Mouse (Mus musculus) neutrophil, adult 5-6 weeks (primary cell): ENCODE data around the gene Selplg. TPM values are rescaled to one million over a fixed set of nuclear protein-coding genes. Genes with fewer than 3 reads are reported as not detected.
"Not testable (repeated sequence)": the region's sequence is repeated elsewhere in the genome, so short reads cannot be mapped to it uniquely, and the experiment has no call there.

ENCODE experiments used
- ATAC-seq: fragments of 151-379, 151-347 bp; 2 replicates; pipeline ENCODE4 v1.8.0; 2017; ENCODE audit warnings: mild to moderate bottlenecking, moderate TSS enrichment; ENCODE audit not compliant: insufficient number of reproducible peaks, poor library complexity, low FRiP score, severe bottlenecking; ENCODE audit errors: extremely low read depth
- total RNA-seq: library from RNA; stranded (forward); fragments of 200-1000 nt; gene quantifications from 2 replicates; pipeline ENCODE4 v1.2.3, GENCODE M21; 2017

Selplg gene
- total RNA-seq, 1 experiment from 2014 or later = 568 TPM

DNA sequence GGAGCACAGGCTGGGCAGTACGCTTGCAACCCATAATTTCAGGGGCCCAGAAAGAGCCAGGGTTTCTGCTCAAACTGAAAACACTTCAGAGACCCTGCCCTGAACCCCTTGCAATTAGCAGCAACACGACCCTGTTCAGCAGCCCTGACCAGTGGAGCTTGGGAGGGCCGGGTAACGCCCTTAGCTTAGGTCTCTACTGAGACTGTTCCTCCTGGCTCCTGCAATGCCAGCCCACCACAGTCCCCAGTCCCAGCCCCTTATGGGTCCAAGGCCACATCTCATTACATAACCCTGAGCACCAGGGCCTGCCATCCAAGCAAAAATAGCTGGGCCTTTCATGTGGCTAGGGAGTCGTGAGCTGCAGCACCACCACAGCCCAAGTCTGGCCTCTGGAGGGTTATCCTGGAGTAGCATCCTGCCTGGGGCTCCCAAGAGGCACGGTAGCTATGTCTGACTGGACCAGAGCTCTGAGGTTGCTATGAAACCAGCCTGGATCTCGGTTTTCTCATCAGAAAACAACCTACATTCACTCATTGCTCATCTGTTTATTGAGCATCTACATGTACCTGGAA, 28.0 kb downstream of the Selplg start:
- no peak for ATAC-seq

DNA sequence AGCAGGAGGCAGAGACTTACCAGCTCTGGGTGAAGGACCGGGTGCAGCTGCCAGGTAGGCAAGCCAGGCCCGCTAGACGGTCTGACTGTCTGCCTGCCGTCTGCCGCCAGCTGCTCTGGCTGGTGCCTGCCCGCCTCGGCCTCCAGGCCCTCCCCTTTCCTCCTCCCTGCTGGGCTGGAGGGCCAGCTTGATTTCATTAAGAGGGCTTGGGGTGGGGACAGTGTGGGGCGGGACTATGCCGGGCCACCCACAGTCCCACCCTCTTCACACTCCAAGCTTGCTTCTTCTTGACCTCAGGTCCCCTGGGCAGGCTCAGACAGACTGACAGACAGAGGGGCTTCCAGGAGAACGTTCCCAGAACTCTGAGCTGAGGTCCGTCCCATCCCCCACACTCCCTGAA, 32.2 kb downstream of the Selplg start, which contains the start of gene Tmem119:
Gene Tmem119, minus strand, starts transcription at position 237 of the 400 bp plus-strand sequence.
- ATAC-seq = no peak

DNA sequence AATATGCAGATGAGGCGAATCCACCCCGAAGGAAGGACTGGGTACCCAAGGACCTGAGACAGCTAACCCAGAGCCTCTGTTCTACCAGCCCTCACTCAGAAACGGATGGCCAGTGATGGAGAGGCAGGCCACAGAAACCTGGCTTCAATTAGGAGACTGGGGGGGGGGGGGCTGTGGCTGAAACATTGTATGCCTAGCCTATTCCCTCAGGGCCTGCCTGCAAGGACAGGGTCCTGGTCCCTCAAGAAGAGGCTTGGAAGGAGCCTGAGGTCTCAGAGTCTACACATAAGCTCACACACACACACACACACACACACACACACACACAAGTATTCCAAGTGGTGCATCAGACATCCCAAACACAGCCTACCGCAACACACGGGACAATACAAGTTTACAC, 32.8 kb downstream of the Selplg start:
- no peak for ATAC-seq

DNA sequence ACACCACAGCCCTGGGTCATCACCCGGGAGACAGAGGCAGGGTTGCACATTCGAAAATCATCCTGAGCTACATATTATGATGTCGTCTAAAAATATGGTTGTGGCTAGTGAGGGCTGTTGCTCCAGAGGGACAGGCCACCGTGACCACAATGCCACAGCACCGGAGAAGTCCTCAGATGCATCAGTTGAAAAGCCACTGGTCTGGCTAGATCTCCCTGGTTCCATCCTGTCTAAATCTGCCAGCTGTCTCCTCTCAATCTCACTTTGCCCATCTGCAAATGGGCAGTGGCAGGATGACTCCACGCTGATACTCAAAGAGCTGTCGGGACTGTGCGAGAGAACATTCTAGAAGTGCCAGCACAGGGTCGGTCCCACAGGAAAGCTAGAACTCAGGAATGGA, 33.9 kb downstream of the Selplg start:
- no peak for ATAC-seq

DNA sequence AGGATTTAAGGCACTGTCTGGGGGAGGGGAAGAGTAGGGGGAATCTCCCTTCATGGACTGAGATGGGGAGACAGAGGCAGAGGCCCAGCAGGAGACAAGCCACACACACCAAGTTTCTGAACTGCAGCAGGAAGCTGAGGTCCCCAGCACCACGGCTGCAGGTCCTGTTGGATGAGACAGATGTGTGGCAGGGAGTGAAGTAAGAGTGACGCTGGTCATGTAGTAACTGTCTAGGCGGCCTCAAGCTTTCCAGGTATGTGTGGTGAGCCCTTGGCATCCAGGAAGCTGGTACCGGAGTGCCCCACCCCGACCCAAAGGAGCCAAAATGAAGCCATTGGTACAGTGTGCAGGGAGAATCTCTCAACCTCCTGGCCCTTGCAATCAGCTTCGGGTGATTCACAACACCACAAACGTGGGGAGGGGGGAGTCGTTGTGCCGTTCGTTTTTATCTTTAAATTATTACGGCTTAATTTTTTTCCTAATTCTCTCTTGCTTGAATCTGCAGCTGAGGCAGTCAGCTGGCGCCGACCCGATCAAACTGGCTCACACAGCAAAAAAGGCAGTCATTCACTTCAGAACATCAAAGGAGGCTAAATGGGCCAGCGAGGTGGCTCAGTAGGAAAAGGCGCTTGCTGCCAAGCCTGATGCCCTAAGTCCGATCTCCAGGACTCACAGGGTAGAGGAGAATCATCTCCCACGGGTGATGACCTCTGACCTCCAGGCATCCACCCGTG, 35.1 kb downstream of the Selplg start:
- no peak for ATAC-seq

DNA sequence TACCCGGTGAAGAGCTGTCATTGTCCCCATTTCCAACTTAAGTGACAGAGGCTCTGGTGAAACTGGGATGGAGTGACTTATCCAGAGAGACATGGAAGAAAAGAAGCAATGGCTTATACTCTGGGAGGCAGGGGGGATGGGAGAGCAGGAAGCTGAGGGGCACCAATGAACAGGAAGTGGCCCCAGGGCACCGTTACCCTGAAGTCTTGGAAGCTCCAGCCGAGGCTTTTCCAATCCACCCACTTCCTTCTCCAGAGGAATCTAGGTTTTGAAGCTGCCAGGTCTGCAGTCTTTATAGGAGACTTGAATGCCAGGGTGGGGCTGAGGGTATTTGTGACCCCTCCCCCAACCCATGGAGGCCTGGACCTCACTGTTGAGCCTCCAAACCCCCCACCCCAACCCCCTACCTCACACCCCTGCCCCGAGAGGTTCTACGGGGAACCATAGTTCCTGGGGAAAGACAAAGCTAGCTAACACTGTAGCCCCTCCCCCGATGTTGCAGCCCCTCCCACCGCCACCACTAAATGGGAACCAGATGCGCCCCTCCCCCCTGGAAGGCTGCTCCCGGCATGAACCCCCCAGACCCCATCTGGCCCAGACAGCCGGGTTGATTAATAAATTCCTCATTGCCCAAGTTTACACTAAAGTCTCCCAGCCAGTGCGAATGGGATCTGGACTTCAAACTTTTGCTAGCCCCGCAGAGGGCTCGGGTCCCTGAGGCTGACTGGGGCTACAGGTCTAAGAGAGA, 35.9 kb downstream of the Selplg start:
- ATAC-seq = no peak

DNA sequence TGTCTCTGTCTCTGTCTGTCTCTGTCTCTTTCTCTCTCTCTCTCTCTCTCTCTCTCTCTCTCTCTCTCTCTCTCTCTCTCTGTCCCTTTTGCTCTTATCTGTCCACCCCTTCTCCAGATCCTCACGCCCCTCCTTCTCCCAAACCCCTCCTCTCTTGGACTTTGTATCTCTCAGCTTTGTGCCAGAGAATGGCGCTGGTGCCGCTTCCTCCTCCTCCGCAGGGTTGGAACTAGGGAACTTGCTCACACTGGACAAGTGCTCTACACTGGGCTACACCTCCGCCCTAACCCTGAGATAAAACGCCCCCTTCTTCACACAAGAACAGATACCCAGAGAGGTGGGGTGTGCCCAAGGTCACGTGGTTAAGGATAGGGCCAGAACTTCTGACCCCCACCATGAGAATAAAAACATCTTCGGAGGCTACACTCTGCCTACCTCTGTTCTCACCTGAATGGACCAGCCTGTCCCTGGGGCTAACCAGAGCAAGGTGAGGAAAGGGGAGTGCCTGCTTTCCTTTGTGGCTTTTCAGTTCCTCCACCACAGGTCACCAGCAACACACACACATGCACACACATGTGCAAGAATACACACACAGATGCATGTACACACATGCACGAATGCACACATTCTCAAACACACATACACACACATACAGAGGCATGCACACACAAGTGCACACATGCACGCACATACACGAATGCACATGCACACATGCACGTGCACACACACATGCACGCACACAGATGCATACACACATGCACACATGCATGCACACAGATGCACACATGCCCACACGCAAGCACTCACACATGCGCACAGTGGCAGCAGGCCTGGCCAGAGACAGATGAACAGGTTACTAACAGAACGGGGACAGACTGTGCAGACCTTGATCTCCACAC, 41.0 kb downstream of the Selplg start:
- ATAC-seq = no peak

DNA sequence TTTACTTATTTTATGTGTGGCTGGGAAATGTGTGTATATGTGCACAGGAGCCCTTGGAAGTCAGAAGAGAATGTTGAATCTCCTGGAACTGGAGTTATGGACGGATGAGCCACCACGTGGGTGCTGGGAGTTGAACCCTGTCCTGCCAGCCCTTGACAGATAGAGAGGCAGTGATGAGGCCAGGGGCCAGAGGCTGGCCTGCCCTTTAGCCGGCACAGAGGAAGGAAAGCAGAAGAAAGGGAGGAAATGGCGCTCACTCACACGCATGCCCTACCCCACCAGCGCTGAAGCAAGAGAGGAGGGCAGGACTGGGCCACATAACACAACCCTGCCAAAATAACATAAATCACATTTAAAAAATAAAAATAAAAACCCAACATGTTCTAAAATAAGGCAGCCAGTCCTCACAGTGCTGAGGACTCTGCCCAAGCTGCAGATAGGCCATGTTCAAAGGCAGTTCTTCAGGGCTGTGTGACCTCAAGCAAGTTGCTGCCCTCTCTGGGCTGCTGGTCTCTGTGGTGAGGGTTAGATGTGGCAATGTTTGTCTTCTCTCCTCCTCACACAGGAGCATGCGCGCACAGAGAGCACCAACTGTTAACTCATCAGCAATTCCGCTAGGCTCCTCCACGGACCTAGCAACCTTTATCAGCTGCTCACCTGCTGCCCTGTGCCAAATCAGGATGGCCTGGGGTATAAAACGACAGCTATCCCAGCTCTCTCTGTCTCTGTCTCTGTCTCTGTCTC, 41.8 kb downstream of the Selplg start:
- no peak for ATAC-seq

DNA sequence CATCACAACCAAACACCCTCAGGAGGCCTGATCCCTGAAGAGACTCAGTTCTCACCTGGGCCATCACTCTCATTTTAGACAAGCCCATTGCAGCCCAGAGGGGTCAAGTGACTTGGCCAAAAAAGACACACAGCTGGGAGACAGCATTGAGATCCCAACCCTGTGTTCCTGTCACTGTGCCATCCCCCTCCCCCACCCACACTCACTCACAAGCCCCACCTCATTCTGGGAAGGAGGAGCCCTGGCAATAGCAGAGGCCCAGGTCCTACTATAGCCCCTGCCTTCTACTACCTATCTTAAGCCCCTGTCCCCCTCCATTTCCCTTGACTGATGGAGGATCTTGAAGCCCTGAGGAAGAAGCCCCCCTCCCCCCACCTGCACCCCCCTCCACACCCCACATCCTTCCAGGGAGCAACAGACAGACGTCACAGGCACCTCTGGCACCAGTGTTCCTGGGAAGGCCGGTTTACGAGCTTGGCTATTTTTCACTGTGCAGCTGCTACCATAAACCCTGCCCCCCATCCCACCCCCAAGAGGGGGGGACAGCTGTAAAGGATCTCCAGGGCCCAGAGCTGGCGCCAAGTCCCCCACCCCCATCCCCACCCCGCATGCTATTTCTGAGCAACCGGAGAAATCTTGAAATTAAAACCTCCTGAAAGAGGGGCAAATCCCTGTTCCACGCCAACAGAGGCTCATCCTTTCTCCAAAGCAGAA, 43.2 kb downstream of the Selplg start:
- ATAC-seq = no peak

DNA sequence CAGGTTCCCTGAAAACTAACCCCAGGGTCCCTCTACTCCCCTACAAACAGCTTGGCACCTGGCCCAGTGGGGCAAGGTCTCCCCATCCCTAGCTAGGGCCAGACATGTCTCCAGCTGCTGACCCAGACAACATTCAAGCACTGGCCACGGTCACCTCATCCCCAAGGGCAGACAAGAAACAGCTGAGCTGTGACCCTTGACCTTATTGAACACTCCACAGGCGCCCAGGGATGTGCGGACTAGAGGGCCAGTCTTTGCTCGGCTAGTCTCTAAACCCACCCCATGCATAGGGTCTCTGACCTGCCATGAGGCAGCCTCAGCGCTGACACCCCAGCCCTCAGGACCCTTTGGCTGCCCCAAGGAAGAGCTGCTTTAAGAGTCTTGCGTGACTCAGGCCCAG, 43.8 kb downstream of the Selplg start:
- ATAC-seq = no peak

DNA sequence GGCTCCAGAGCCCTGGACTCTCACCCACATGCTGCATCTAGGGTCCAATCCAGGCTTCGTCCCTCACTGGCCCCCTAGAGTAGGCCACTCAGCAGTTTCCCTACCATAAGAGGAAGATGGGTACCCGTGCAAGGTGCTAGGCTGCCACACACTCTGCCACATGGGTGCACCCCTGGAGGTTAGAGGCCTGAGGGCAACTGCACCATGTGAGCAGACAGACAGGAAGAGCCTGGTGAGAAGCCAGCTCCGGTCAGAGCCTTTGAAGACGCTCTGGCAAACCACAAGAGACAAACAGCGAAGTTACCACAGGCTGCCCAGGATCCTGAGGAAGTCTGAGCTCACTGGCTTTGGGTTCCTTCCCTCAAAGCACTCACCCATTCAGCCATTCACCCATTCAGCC, 45.5 kb downstream of the Selplg start:
- ATAC-seq = peak; percentile 31; the same call in 1 of the 2 replicates

DNA sequence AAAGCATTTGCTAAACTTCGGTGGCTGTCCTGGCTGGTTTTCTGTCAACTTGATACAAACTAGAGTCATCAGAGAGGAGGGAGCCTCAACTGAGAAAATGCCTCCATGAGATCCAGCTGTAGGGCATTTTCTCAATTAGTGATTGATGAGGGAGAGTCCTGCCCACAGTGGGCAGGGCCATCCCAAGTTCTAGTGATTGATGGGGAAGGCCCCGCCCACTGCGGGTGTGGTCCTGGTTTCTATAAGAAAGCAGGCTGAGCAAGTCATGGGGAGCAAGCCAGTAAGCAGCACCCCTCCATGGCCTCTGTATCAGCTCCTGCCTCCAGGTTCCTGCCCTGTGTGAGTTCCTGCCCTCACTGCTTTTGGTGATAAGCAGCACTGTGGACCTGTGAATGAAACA, 48.3 kb downstream of the Selplg start:
- ATAC-seq = not testable (repeated sequence)

DNA sequence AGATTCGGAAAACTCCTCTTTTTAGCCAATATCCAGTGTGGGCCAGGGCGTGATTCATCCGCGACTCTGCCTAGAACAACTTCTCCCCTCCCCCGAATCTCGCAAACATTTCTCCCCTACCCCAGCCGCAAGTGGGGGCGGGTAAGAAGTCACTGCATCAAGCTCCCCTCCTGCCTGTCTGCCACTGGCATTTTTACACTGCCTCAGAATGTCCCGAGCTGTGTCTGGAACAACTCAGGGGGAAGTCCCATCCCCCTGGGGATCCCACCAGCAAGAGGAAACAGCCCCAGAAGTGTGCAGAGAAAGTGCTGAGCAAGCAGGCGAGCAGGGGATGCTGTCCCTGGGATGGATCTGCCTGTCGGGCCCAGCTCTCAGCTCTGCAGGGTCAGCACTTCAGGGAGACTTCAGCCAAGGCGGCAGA, 48.9 kb downstream of the Selplg start:
- no peak for ATAC-seq

DNA sequence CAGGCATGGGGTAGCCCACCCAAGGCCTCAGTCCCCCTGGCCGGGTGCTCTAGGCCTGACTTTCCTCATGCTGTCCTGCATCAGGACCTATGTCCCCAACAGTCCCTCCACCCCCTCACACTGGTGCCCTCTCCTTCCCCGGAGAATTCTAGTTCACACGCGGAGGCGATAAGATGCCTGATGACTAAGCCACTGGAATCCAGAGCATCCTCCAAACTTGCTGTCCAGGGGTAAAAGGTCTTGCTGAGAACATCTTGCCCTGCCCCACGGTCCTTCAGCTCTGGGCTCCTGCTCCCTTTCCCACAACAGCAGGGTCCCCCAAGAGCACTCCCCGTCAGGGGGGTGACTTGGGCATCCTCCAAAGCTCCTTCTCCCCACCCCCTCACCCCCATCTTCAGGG, 49.8 kb downstream of the Selplg start:
- no peak for ATAC-seq

DNA sequence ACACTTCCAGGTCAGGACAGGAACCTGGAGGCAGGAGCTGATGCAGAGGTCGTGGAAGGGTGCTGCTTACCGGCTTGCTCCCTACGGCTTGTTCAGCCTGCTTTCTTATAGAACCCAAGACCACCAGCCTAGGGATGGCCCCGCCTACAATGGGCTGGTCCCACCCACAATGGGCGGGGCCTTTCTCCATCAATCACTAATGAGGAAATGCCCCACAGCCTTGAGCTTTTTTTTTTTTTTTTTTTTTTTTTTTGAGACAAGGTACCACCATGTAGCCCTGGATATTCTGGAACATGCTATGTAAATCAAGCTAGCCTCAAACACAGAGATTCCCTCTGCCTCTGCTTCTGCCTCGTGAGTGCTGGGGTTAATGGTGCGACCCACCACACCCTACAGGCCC, 50.6 kb downstream of the Selplg start:
- no peak for ATAC-seq

DNA sequence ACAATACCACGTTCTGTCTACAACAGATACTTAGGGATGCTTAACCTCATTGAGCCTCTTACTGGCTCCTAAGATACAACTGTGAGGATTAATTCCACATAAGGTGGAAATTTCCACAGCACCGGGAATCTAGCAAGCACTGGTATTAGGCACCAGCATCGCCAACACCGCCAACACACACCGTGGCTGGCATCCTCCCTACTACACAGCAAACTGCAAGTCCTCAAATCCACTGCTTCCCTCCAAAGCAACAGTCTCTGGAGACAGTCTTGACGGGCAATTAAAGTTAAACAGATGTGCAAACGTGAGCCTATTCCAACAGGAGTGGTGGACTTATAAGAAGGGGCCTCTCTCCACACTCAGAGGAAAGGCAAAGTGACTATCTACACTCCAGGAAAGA, 51.2 kb downstream of the Selplg start:
- no peak for ATAC-seq

DNA sequence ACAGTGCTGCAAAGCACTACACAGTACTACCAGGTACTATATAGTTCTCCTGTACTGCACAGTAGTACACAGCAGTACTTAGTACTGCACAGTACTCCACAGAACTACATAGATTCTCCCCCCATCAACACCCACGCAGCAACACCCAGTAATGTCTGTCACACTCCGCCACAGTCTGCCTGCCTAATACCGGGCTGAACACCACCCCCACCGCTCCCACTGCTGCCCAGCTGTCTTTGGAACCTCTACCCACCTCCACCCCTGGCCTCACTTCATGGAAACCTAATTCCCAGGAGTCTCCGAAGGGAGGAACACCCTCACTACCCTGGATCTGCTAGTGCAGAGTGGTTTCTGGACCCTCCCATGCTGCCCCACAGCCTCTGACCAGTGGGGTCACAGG, 51.7 kb downstream of the Selplg start:
- no peak for ATAC-seq
